Mouse (Mus musculus) olfactory bulb, adult 2 months (tissue): Measurements from ENCODE around the gene Zdhhc18.

Source experiments
- CTCF ChIP-seq: fragments of 200-500 bp; IDR thresholded peaks from 2 replicates; pipeline ENCODE4 v1.5.1; 2012; ENCODE audit warnings: low read depth, mild to moderate bottlenecking, low read length, moderate library complexity; ENCODE audit not compliant: insufficient read depth
- POLR2A ChIP-seq: fragments of 200-500 bp; IDR thresholded peaks from 2 replicates; pipeline ENCODE4 v1.6.1; 2012; ENCODE audit warnings: mild to moderate bottlenecking, low read depth, low read length, moderate library complexity; ENCODE audit not compliant: insufficient read depth

GRCm38 (mm10) chr4:133599571-133600073 lies 50.3 kb downstream of the Zdhhc18 start:
- no peak for TF ChIP-seq CTCF
- TF ChIP-seq POLR2A, result no peak
